Mouse (Mus musculus): ENCODE measurements around the gene Taldo1.

DNA sequence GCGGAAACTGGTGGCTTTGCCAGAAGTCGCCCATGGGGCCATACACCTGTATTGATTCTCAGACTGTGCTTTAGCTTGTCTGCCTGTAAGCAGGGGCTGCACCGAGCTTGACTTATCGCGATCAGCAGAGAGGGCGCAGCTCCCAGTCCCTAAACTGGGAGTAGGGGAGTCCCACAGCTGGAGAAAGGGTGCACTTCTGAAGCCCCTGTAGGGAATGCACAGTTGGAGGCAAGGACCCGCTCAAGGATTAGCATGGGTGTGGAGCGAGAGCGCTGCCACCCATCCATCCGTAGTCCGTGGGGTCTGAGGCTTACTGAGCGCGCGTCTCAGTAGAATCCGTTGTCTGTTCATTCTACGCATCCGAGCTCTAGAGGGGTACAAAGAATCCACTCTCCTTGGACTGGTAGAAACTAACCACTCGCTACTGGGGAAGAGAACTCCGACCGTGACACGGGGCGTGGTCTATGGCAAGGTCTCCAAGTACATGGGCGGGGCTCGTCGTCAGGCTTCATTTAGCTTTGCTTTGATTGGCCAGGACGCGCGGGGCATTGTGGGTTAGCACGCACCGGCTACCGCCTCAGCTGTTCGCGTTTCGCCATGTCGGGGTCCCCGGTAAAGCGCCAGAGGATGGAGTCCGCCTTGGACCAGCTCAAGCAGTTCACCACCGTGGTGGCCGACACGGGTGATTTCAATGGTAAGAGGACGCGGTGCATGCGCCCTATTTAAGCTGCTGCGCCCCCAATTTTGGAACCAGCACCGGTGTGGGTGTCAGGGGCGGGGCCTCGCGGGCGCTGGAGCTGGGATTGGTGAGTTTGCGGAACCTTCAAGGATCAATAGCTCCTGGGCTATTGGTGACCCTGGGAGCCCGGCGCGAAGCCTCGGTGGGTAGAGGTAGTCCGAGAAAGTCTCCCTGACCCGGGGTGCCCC lies at the start of gene Taldo1:
- TF ChIP-seq POLR2A (IDR thresholded peaks at IDR 0.05; ENCODE audit: control insufficient read depth, extremely low read depth, insufficient read depth, low read length, poor library complexity) (peak; percentile 67; the same call in 1 of the 2 replicates), CTCF (IDR thresholded peaks at IDR 0.05; ENCODE audit: borderline replicate concordance, control insufficient read depth, extremely low read depth, insufficient read depth, low read length, poor library complexity) (no peak)

Measured in thymus, adult 2 months (tissue).